Mouse (Mus musculus) left cerebral cortex, postnatal 14 days (tissue): ENCODE results near the gene Gm20388. TPM values are rescaled to one million over a fixed set of nuclear protein-coding genes. Genes with fewer than 3 reads are reported as not detected.

Experiments
- DNase-seq, 2 experiments: peaks; one replicate each; pipeline ENCODE4 v3.0.0; 2021 to 2022; ENCODE audit warnings: low spot score in 2 of 2, mixed read lengths in 1 of 2
- intact Hi-C: fragments of 180-260 bp; cut with DNase I; formaldehyde crosslinking; loops from one replicate; pipeline ENCODE4 v1.15.1; 2025
- total RNA-seq, 2 experiments: library from RNA; stranded (reverse); gene quantifications; 2 replicates each; pipeline ENCODE4 v1.2.3; 2021

Gm20388 gene
- total RNA-seq, 2 experiments from 2014 or later, result 2.8 to 7.3 TPM

- DNase-seq, result no peak
- intact Hi-C loops, result loop anchor here (10.0 kb wide), 1 partner anchor 203 kb away; no protein-coding TSS in a partner anchor
These were observed 3901.6 kb downstream of the Gm20388 start for GRCm38 (mm10) chr8:123812227-123812626.

GRCm38 (mm10) chr8:123813173-123813891 is 3902.7 kb downstream of the Gm20388 start:
- DNase-seq, result no peak
- intact Hi-C loops, result loop anchor here (10.0 kb wide), 1 partner anchor 201 kb away; no protein-coding TSS in a partner anchor

DNA sequence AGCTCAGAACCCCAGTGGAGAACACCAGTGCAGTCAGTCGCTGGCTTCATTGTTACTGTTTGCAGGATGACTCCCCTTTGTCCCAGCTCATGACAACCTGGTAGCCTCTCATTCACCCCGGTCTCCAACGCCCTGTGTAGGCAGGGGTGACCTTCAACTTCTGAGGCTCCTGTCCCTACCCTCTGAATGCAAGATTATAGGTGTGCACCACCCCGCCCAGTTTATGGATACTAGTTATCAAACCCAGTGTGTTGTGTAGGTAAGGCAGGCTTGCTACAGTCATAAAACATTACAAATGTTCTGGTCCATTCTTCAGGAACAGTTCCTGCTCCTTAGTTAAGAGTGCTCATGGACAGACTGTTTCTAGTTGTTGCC is 3903.2 kb downstream of the Gm20388 start:
- DNase-seq, result no peak
- intact Hi-C loops, result loop anchor here (10.0 kb wide), 1 partner anchor 201 kb away; no protein-coding TSS in a partner anchor

DNA sequence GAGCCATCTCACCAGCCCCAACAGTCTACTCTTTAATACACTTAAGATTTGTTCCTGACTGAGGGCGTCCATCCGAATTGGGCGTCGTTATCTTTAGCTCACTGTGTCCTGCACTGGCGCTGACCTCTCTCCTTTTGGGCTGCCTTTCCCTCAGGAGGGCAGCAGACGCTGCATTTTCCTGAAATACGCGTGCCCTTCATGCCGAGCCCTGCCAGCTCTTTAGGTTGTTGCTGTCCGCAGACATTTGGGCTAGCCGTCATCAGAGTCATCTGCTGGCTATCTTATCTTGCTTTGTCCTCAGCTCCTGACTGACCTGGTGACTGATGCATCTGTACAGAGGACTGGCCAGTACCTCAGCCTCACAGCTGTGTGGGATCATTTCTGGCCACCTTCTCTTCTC is 3904.7 kb downstream of the Gm20388 start:
- intact Hi-C loops, result loop anchor here (10.0 kb wide), 1 partner anchor 199 kb away; no protein-coding TSS in a partner anchor
- DNase-seq, result no peak

DNA sequence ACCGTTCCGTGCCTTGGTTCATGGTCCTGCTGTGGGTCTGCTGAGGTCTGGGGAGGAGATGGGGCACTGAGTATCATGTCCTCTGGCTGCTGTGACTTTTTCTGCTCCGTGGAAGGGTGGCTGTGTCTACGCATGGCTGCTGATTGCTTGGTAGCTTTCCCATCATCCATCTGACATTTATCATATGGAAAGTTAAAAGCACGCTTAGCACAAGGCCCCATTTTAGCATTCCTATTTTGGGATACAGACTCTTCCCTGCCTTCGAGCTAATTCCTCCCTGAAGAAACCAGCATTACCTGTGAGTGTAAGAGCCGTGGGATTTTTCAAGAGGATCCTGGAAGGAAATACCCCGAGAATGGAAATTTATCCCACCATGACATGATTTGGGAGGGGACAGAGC is 3906.3 kb downstream of the Gm20388 start:
- intact Hi-C loops, result loop anchor here (10.0 kb wide), 1 partner anchor 198 kb away; no protein-coding TSS in a partner anchor
- peak in 1 of 2 experiments; percentile 69 for DNase-seq

DNA sequence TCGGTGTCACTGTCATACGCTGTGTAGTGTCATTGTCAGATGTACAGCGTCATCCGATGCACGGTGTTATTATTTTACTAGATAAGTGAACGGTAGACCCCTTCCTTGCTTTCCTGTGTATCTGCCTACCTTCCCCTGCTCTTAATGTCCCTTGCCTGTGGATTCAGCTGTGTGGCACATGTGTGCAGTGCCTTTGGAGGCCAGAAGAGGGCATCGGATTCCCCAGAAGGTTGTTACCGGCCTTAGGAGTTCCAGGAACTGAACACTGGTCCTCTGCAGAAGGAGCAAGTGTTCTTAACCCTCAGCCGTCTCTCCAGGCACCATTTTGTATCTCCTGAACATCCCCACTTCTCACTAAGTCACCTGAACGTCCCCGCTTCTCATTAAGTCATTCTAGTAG is 3907.1 kb downstream of the Gm20388 start:
- intact Hi-C loops, result loop anchor here (10.0 kb wide), 1 partner anchor 197 kb away; no protein-coding TSS in a partner anchor

DNA sequence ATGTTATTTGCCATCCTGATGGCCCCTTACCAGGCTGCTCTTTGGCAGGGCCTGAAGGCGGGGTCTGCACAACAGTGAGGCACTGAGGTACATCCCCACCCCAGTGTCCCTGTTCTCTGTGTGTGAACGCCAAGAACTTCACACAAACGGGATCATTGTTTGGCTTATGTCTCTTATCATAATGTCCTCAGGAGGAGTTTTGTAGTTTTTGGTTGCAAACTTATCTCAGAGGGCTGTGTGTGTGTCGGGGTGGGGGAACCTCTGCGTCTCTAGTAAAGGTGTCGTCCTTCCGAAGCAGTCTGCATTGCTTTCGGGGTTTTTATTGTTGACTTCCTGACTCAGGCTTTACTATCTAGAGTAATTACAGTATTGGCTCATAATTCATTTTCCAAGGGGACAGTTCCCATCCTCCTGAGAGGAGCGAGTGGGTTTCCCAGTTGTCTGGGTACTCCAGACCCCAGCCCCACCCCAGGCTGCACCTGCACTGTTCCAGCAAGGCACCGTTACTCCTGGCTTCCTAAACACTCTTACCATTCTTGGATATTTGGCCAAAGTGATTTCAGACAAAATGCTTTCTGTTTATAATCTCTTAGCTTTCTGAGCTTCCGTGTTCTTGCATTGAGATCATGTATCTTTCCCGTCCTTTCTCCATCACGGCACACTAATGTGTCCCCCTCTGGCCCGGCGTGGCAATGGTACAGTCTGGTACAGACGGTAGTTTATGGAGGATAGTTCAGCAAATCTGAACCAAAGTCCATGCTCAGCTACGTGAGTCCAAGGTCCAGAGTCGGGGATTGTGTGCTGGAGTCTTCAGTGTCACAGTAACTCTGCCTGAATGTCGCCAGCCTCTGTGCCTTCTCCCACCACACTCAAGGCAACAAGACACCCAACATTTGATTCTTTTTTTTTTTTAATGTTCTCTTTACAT is 3909.3 kb downstream of the Gm20388 start:
- no peak for DNase-seq
- intact Hi-C loops, result loop anchor here (10.0 kb wide), 1 partner anchor 195 kb away; no protein-coding TSS in a partner anchor

More for the DNA sequence above, 3907.1 kb downstream of the Gm20388 start:
- no peak for DNase-seq

DNA sequence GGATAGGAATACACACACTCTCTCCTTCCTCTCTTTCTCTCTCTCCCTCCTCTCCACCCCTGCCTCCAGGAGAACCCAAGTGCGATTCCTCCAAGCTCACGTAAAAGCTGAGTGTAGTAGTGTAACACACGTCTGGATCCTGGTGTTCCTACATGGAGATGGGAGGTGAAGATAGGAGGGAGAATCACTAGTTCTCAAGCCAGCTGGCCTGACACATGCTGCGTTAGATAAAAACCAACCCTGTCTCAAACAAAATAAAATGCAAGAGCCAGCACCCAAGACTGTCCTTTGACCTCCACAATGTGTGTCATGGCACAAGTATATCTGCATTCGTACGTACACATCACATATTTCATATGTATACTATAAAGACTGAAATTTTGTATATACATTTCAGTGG is 3910.1 kb downstream of the Gm20388 start:
- no peak for DNase-seq
- intact Hi-C loops, result no loop called here

- intact Hi-C loops, result no loop called here
- DNase-seq, result no peak
These were observed 3912.5 kb downstream of the Gm20388 start for GRCm38 (mm10) chr8:123823111-123823510.

GRCm38 (mm10) chr8:123823532-123824123 is 3913.0 kb downstream of the Gm20388 start:
- intact Hi-C loops, result no loop called here
- DNase-seq, result no peak

- intact Hi-C loops, result no loop called here
- no peak for DNase-seq
These were observed 3915.4 kb downstream of the Gm20388 start for GRCm38 (mm10) chr8:123826001-123826400.

GRCm38 (mm10) chr8:123826758-123827157 is 3916.1 kb downstream of the Gm20388 start:
- DNase-seq, result no peak
- intact Hi-C loops, result no loop called here

GRCm38 (mm10) chr8:123827523-123827922 is 3916.9 kb downstream of the Gm20388 start:
- intact Hi-C loops, result no loop called here
- no peak for DNase-seq

DNA sequence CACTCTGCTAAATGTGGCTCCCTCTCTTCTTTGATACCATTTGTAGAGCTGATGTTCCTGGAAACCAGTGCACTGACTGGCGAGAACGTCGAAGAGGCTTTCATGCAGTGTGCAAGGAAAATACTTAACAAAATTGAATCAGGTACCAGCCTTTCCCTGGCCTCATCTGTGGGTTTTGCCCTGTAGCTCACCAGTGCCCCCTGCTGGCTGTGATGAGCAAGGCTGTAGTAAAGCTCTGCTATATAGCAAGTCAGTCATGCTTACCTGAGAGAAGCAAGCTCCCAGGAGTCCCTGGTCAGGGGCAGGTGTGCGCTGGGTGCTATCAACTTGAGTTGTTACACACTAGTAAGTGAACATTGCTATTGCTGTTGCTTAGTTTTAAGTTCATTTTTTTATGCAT is 3922.1 kb downstream of the Gm20388 start:
- DNase-seq, result peak in 1 of 2 experiments; percentile 54
- intact Hi-C loops, result loop anchor here (2.0 to 5.0 kb wide), 2 partner anchors 42 to 75 kb away; no protein-coding TSS in a partner anchor

- intact Hi-C loops, result no loop called here
These were observed 3924.8 kb downstream of the Gm20388 start for GRCm38 (mm10) chr8:123835451-123835850.

GRCm38 (mm10) chr8:123836354-123836753 is 3925.7 kb downstream of the Gm20388 start:
- peak in 1 of 2 experiments; percentile 77 for DNase-seq
- intact Hi-C loops, result no loop called here

More at GRCm38 (mm10) chr8:123835451-123835850, 3924.8 kb downstream of the Gm20388 start:
- peak; percentile 71 to 76 for DNase-seq

- DNase-seq, result no peak
- intact Hi-C loops, result no loop called here
These were observed 3927.9 kb downstream of the Gm20388 start for GRCm38 (mm10) chr8:123838496-123838895.

GRCm38 (mm10) chr8:123840578-123841345 is 3930.1 kb downstream of the Gm20388 start:
- DNase-seq, result peak; percentile 82 to 91
- intact Hi-C loops, result loop anchor here (5.0 kb wide), 1 partner anchor 42 kb away; no protein-coding TSS in a partner anchor

GRCm38 (mm10) chr8:123842086-123842485 is 3931.4 kb downstream of the Gm20388 start:
- intact Hi-C loops, result loop anchor here (5.0 kb wide), 1 partner anchor 40 kb away; no protein-coding TSS in a partner anchor
- DNase-seq, result no peak
